Mouse (Mus musculus) thymus, postnatal 0 days (tissue): ENCODE results near the gene Cep135. TPM values are rescaled to one million over a fixed set of nuclear protein-coding genes. Genes with fewer than 3 reads are reported as not detected.

ENCODE experiments used
- DNase-seq: peaks from one replicate; pipeline ENCODE4 v3.0.0-alpha.2; 2015; ENCODE audit warnings: low spot score
- polyA plus RNA-seq: library from polyadenylated mRNA; unstranded; fragments of >200 nt; fragmentation: Nextera tagmentation; extraction: Ambion mirVana; gene quantifications from 2 replicates; pipeline ENCODE4 v1.2.1, GENCODE M21; 2015

The Cep135 gene
- polyA plus RNA-seq, result 8.0 and 8.8 TPM in 2 replicates

- DNase-seq, result peak; percentile 74
These were observed at the start of gene Cep135 for GRCm38 (mm10) chr5:76588551-76589283. Cep135 (plus strand) TSS chr5:76588698.

DNA sequence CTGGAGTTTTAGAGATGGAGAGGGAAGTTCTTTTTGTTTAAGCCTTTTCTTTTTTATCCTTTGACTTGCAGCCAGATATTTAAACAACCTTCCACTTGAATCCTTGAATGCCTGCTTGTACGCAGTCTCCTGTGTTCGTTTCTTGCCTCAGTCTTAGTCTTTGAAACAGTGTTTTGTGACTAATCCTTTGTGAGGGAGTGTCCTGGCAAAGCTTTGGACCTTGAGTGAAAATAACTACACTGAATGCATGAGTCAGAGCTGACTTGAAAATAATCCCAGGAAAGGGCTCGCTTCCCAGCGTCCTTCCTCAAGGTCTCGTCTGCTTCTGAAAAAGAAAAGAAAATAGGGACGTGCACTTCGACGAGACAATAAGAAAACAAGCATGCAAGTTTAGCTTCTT lies 48.3 kb upstream of the Cep135 start:
- no peak for DNase-seq

GRCm38 (mm10) chr5:76540842-76541241 lies 47.7 kb upstream of the Cep135 start:
- no peak for DNase-seq

GRCm38 (mm10) chr5:76543200-76543599 lies 45.3 kb upstream of the Cep135 start:
- DNase-seq, result no peak

DNA sequence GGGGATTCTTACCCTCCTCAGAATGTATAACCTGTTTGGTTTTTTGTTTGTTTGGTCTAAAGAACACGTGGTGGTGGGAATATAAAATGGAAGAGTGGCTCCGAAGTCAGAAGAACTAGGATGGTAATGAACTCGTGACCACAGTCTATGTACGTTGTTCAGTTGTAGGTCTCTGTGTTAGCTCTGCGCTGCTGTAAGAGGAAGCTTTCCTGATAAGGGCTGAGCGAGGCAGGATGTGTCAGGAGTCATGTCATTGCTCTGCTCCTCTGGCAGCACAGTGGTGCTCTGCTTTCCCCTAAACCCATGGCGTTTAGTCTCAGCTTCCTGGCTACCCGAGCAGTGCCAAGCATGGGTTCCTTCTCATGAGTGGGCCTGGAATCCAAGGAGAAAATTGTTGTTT lies 38.1 kb upstream of the Cep135 start:
- DNase-seq, result no peak

- peak; percentile 79 for DNase-seq
These were observed 23.2 kb upstream of the Cep135 start for GRCm38 (mm10) chr5:76565321-76565720.

DNA sequence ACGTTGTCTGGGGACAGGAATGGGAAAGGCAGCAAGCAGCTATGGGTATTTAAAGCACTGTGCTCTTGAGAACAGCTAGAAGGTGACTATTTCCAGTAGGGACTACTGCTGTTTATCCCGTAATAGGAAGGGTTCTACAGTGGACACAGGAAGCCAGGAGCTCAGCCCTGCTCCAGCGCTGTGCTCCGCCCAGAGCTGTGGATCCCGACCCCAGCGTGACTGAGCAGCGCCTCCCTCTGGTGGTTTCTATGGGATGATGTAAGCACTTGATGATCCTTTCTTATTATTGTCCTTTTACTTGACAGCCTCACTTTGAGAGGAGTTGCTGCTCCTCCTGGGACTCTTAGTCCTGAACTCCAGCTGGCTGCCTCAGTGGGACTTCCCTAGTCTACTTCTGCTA lies 14.2 kb upstream of the Cep135 start:
- no peak for DNase-seq

DNA sequence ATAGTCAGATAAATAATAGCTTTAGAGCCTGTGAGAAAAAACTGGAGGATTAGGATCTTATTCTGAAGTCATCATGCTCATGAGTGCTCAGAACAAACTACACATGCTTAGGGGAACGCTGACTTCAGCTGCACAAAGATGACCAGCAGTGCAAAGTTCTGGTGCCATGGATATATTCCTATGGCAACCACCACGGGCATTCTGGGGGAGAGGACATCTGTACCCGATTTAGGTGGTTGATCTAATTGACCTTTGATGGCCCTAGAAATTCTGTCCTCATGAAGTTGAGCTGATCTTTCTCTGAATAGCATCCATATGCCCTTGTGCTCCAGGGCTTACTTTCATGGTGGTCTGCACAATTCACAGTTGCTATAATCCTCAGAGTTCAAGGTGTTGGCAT lies 11.5 kb upstream of the Cep135 start:
- DNase-seq, result no peak

GRCm38 (mm10) chr5:76585378-76585777 lies 3.1 kb upstream of the Cep135 start:
- no peak for DNase-seq

- DNase-seq, result no peak
These were observed 813 bp downstream of the Cep135 start for GRCm38 (mm10) chr5:76589311-76589710.

DNA sequence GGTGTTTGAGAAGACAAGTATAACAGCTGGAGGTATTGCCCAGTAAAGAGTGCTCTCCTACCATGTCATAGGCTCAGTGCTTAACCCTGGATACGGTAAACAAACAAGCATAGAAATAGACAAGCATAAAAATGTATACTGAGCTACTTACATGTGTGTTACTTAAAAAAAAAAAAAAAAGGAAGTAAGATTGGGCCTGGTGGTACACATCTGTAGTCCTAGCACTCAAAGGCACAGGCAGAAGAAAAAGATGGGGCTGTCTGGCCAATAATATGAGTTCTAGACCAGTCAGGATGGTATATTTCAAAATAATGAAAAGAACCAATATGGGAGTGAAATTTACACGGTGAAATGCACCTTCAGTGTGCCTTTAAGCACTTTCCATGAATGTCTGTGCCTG lies 1.5 kb downstream of the Cep135 start:
- DNase-seq, result no peak

DNA sequence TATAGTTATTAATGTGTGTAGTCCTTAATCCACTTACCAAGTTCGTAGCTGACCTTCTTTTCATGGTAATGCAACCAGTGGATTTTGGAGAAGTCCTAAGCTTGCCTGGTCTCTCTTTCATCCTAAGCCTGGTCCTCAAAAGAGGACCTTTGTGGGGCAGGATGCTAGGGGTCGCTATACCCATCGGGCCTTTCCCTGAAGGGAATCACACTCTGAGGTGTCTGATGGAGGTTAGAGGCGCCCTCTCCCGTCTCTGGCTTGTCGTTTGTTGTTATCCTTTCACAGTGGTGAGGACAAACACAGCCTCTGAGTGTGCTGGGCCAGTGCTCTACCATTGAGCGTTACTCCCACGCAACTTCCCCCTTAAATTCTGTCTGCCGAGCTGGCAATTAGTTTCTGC lies 3.4 kb downstream of the Cep135 start:
- DNase-seq, result no peak

DNA sequence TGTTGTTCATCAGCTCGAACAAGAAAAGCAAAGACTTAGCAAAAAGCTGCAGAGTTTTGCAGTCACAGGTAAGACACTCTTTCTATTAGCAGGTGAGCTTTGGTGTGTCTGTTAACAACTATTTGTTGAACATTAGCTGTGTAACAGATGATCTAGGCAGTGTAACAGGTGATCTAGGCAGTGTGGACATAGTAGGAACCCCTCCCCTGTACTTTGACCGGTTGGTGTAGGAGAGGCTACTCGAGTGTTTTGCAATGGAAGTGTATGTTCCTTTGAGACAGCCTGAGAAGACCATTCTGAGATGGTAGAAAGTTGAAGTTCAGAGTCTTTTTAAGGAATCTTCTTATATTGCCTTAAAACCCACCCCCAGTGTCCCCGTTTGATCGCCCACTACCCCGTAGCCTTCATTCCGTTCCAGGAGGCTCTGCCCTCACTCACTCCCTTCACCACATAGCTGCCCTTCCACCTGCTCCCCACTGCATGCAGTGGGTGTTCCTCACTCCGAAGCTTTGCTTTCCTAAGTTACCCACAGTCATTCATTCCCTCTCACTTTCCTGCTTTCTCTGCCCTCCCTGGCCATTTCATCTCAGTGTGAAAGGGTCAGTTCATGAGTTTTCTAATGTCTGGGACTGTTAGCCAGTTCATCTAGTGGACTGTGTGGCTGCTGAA lies 21.3 kb downstream of the Cep135 start:
- no peak for DNase-seq

GRCm38 (mm10) chr5:76612867-76613499 lies 24.5 kb downstream of the Cep135 start:
- DNase-seq, result no peak

- DNase-seq, result no peak
These were observed 26.8 kb downstream of the Cep135 start for GRCm38 (mm10) chr5:76615276-76615675.

- no peak for DNase-seq
These were observed 27.8 kb downstream of the Cep135 start for GRCm38 (mm10) chr5:76616196-76616747.

DNA sequence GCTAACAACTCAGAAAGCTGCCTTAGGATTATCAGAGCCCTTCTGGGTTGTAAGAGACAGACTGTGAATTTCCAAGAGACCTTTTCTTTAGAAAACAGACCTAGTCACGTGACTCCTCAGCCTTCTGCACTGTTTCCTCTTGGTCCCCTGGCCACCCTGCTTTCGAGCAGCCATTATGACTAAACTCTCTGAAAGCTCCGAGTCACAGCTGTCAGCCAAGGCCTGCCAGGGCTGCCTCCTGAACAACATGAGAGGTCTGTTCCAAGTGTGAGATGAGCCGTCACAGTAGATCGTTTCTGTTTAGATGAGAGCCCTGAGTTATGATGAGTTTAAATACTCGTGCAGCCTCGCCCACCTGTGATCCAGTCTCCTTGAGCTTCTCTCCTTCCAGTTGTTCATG lies 30.3 kb downstream of the Cep135 start:
- DNase-seq, result no peak

DNA sequence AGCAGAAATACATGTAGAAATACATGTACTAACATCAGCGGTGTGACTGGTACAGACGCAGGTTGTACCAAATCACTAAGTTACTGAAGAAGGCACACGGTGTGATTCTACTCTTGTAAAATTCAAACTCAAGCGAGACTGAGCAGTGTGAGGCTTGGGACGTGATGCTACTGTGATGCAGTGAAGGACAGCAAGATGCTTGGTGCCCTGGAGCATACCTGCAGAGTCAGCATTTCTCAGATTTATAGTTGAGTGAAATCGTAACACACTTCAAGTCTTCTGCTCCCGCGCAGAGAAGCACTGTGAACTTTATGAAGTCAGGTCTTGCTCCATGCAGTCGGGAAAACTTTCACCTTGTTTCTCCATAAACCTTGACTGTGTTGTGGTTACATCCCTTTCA lies 35.3 kb downstream of the Cep135 start:
- no peak for DNase-seq

GRCm38 (mm10) chr5:76627770-76628169 lies 39.3 kb downstream of the Cep135 start:
- no peak for DNase-seq

DNA sequence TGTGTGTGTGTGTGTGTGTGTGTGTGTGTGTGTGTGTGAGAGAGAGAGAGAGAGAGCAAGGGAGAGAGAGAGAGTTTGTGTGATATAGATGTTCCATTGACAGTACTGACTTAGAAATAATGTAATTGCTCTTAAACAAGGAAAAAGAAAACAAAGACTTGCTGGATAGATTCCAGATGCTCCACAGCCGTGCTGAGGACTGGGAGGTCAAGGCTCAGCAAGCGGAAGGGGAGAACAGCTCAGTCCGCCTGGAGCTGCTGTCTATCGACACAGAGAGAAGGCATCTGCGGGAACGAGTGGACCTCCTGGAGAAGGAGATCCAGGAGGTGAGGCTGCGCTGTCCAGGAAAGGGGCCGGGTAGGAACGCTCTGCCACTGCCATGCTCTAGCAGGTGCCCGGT lies 45.5 kb downstream of the Cep135 start:
- DNase-seq, result no peak

DNA sequence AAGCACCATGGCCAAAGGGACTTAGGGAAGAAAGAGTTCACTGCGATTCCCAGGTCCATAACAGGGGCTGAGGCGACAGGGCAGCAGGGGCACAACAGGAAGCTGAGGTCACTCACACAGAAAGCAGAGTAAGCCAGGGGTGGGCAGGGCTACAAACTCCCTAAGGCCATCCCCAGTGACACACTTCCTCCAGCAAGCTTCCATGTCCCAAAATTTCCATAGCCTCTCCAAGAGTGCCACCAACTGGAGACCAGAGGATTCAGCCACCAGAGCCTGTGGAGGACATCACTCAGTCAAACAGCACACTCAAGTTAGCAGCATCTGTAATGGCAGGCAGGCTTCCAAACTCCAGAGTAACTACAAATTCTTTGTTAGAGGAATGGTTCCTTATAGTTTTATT lies 47.1 kb downstream of the Cep135 start:
- no peak for DNase-seq

DNA sequence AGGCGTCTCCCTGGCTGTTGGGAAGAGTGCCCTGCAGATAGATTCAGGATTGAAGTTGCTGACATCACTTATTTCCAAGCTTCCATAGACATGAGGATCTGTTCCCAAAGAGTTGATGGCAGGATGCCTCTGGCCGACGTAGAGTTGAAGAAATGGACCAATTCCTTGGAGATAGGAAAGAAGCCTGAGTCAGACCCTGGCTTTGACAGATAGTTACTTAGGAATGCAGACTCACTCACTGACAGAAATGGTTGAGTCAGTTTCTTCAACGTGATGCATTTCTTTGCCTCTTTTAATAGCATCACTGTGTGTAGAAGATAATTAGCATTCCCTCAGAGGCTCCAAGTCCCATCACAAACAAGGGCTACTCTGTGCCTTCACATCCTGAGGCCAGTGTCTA lies 53.6 kb downstream of the Cep135 start:
- no peak for DNase-seq
